Mouse (Mus musculus) CH12.LX (cell line): ENCODE results near the gene Scgb1a1. TPM values are rescaled to one million over a fixed set of nuclear protein-coding genes. Genes with fewer than 3 reads are reported as not detected.

Experiments used
- DNase-seq: peaks from one replicate; pipeline ENCODE4 v3.0.0-alpha.2; 2013; ENCODE audit errors: extremely low read depth
- H3K27ac ChIP-seq: 2 replicates; pipeline ENCODE4 v1.5.1; 2012; ENCODE audit warnings: low read depth, mild to moderate bottlenecking, control low read depth, moderate library complexity; ENCODE audit not compliant: insufficient read depth
- H3K27me3 ChIP-seq: replicated peaks from 2 replicates; pipeline ENCODE3; 2012; ENCODE audit warnings: inconsistent platforms
- H3K36me3 ChIP-seq, 2 experiments: replicated peaks in 1 of 2; 2 replicates each; pipeline versions ENCODE3 to v1.6.1; 2012; ENCODE audit warnings: inconsistent platforms in 1 of 2, low read length in 1 of 2, mild to moderate bottlenecking in 1 of 2, mixed read lengths in 1 of 2, moderate library complexity in 1 of 2; ENCODE audit not compliant: control insufficient read depth in 1 of 2, insufficient read depth in 1 of 2
- H3K4me1 ChIP-seq, 2 experiments: 2 replicates each; pipeline ENCODE4 v1.6.1; 2012; ENCODE audit warnings: inconsistent platforms in 1 of 2, moderate library complexity in 1 of 2; ENCODE audit not compliant: insufficient read depth in 2 of 2, control insufficient read depth in 1 of 2
- H3K4me2 ChIP-seq: 2 replicates; pipeline ENCODE4 v1.6.1; 2012; ENCODE audit warnings: low read depth, mild to moderate bottlenecking, control low read depth; ENCODE audit not compliant: poor library complexity, insufficient read depth, severe bottlenecking
- H3K4me3 ChIP-seq, 3 experiments: fragments of 150-350 bp in 1 of 3; sonication (generic) in 1 of 3; replicated peaks in 1 of 3; 2 replicates each; pipeline versions ENCODE3 to v1.5.1; 2011 to 2012; ENCODE audit warnings: low read depth in 2 of 3, low read length in 2 of 3, mild to moderate bottlenecking in 2 of 3, moderate library complexity in 2 of 3, control low read depth in 1 of 3, improper control_type of control experiment in 1 of 3, inconsistent platforms in 1 of 3, mixed read lengths in 1 of 3; ENCODE audit not compliant: poor library complexity in 1 of 3
- H3K79me2 ChIP-seq: replicated peaks from 2 replicates; pipeline ENCODE4 v1.6.1; 2012; ENCODE audit warnings: mild to moderate bottlenecking, moderate library complexity; ENCODE audit not compliant: control insufficient read depth, poor library complexity, insufficient read depth, severe bottlenecking; ENCODE audit errors: extremely low read depth
- H3K9ac ChIP-seq: 2 replicates; pipeline ENCODE4 v1.6.1; 2012; ENCODE audit warnings: low read depth, mild to moderate bottlenecking, control low read depth, moderate library complexity; ENCODE audit not compliant: insufficient read depth
- H3K9me3 ChIP-seq: replicated peaks from 2 replicates; pipeline ENCODE3; 2012; ENCODE audit warnings: low read length, inconsistent platforms, mixed read lengths
- BHLHE40 ChIP-seq: IDR thresholded peaks from 2 replicates; pipeline ENCODE4 v1.6.1; 2011; ENCODE audit warnings: mild to moderate bottlenecking, low read depth, low read length, improper control_type of control experiment
- E2F4 ChIP-seq: IDR thresholded peaks from 2 replicates; pipeline ENCODE4 v1.6.1; 2011; ENCODE audit warnings: low read depth, low read length, improper control_type of control experiment; ENCODE audit not compliant: insufficient replicate concordance
- ELF1 ChIP-seq: IDR thresholded peaks from 2 replicates; pipeline ENCODE4 v1.6.1; 2014; ENCODE audit warnings: low read depth, mild to moderate bottlenecking, inconsistent platforms, low read length, improper control_type of control experiment
- EP300 ChIP-seq: IDR thresholded peaks from 2 replicates; pipeline ENCODE4 v1.6.1; 2011; ENCODE audit warnings: low read length, improper control_type of control experiment
- GABPA ChIP-seq: IDR thresholded peaks from 2 replicates; pipeline ENCODE4 v1.6.1; 2012; ENCODE audit warnings: low read depth, low read length, improper control_type of control experiment, inconsistent platforms; ENCODE audit not compliant: insufficient replicate concordance
- HCFC1 ChIP-seq: IDR thresholded peaks from 2 replicates; pipeline ENCODE4 v1.6.1; 2012; ENCODE audit warnings: low read depth, mild to moderate bottlenecking, inconsistent platforms, low read length, improper control_type of control experiment
- IRF4 ChIP-seq: IDR thresholded peaks from 2 replicates; pipeline ENCODE4 v1.6.1; 2014; ENCODE audit warnings: low read depth, mild to moderate bottlenecking, inconsistent platforms, low read length, improper control_type of control experiment
- JUN ChIP-seq: IDR thresholded peaks from 2 replicates; pipeline ENCODE4 v1.6.1; 2011; ENCODE audit warnings: low read depth, mild to moderate bottlenecking, low read length, improper control_type of control experiment, moderate library complexity; ENCODE audit not compliant: insufficient read depth
- KAT2A ChIP-seq: IDR thresholded peaks from 2 replicates; pipeline ENCODE4 v1.6.1; 2012; ENCODE audit warnings: low read length, improper control_type of control experiment, inconsistent platforms; ENCODE audit not compliant: insufficient replicate concordance
- MAFK ChIP-seq: IDR thresholded peaks from 2 replicates; pipeline ENCODE4 v1.6.1; 2011; ENCODE audit warnings: low read length, improper control_type of control experiment; ENCODE audit not compliant: insufficient replicate concordance
- MAX ChIP-seq: IDR thresholded peaks from 2 replicates; pipeline ENCODE4 v1.6.1; 2011; ENCODE audit warnings: low read length, improper control_type of control experiment
- MAZ ChIP-seq: IDR thresholded peaks from 2 replicates; pipeline ENCODE4 v1.6.1; 2012; ENCODE audit warnings: low read depth, mild to moderate bottlenecking, inconsistent platforms, low read length, improper control_type of control experiment, moderate library complexity
- MEF2A ChIP-seq: IDR thresholded peaks from 2 replicates; pipeline ENCODE4 v1.6.1; 2014; ENCODE audit warnings: low read depth, mild to moderate bottlenecking, inconsistent platforms, low read length, improper control_type of control experiment, borderline replicate concordance
- MXI1 ChIP-seq: IDR thresholded peaks from 2 replicates; pipeline ENCODE4 v1.6.1; 2011; ENCODE audit warnings: mild to moderate bottlenecking, low read depth, low read length, improper control_type of control experiment
- NELFE ChIP-seq: IDR thresholded peaks from 2 replicates; pipeline ENCODE4 v1.6.1; 2011; ENCODE audit warnings: low read depth, low read length, improper control_type of control experiment
- NRF1 ChIP-seq: IDR thresholded peaks from 2 replicates; pipeline ENCODE4 v1.6.1; 2014; ENCODE audit warnings: low read depth, mild to moderate bottlenecking, inconsistent platforms, low read length, improper control_type of control experiment, moderate library complexity
- PAX5 ChIP-seq: IDR thresholded peaks from 2 replicates; pipeline ENCODE4 v1.6.1; 2012; ENCODE audit warnings: low read length, inconsistent platforms, mixed read lengths
- POLR2A ChIP-seq: IDR thresholded peaks from 2 replicates; pipeline ENCODE4 v1.6.1; 2011; ENCODE audit warnings: low read depth, mild to moderate bottlenecking, improper control_type of control experiment, low read length
- RCOR1 ChIP-seq: conservative IDR thresholded peaks from 2 replicates; pipeline ENCODE4 v1.6.1; 2012; ENCODE audit warnings: low read depth, mild to moderate bottlenecking, inconsistent platforms, low read length, improper control_type of control experiment
- USF1 ChIP-seq: IDR thresholded peaks from 2 replicates; pipeline ENCODE4 v1.6.1; 2014; ENCODE audit warnings: low read depth, mild to moderate bottlenecking, inconsistent platforms, low read length, improper control_type of control experiment
- ZC3H11A ChIP-seq: IDR thresholded peaks from 2 replicates; pipeline ENCODE4 v1.6.1; 2012; ENCODE audit warnings: low read depth, mild to moderate bottlenecking, inconsistent platforms, low read length, improper control_type of control experiment
- ZKSCAN1 ChIP-seq: IDR thresholded peaks from 2 replicates; pipeline ENCODE4 v1.6.1; 2012; ENCODE audit warnings: low read depth, inconsistent platforms, low read length, improper control_type of control experiment, borderline replicate concordance
- ZMIZ1 ChIP-seq: IDR thresholded peaks from 2 replicates; pipeline ENCODE4 v1.6.1; 2012; ENCODE audit warnings: low read depth, mild to moderate bottlenecking, inconsistent platforms, low read length, improper control_type of control experiment
- ZNF384 ChIP-seq: IDR thresholded peaks from 2 replicates; pipeline ENCODE4 v1.6.1; 2012; ENCODE audit warnings: low read depth, low read length, improper control_type of control experiment, inconsistent platforms
- dilution Hi-C: fragments of 300-500 bp; cut with MboI; formaldehyde crosslinking; loops from 2 replicates; pipeline ENCODE4 v1.14.3; 2020; ENCODE audit warnings: low sequenced_read_pairs; ENCODE audit not compliant: extremely low pct_unique_long_range_greater_than_20kb, extremely low pct_ligation_motif_present
- in situ Hi-C: fragments of 300-500 bp; cut with MboI; formaldehyde crosslinking; loops from 3 replicates; pipeline ENCODE4 v1.14.3; 2019; ENCODE audit warnings: low sequenced_read_pairs, low pct_ligation_motif_present, low pct_unique_long_range_greater_than_20kb, mixed read lengths
- polyA plus RNA-seq: library from polyadenylated mRNA; unstranded; fragments of >175 nt; gene quantifications from 2 replicates; pipeline ENCODE4 v1.2.1, GENCODE M21; 2012; ENCODE audit warnings: low read depth; ENCODE audit not compliant: insufficient read length
- total RNA-seq, 2 experiments: library from RNA; depleted of rRNA; stranded (reverse); fragments of 300-350 nt in 1 of 2; fragments of >200 nt in 1 of 2; gene quantifications; 2 replicates each; pipeline ENCODE4 v1.2.3; 2012 to 2014

Gene Scgb1a1
- total and polyA plus RNA-seq, 3 experiments = not detected

DNA sequence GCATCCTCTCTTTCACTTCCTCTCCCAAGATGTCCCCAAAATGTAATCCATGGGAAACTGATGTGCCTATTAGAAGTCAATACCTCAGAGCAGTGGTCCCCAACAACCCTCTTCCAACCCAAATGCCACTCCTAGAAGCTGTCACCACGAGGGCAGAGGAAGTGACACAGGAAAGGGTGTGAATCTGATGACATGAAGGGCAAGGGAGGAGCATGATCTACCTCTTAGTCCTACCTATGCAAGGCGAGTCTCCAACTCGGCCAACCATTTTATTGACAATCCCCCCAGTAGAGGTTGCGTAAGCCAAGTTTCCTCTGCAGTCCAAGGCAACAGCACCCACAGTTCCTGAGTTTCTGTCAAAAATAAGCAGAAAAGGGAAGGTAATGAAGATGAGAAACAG, 28.5 kb upstream of the Scgb1a1 start:
- dilution Hi-C loops (no loop called here), in situ Hi-C loops (loop anchor here (25.0 kb wide), 1 partner anchor 379 kb away; the partner anchor contains the start of genes 1700092M07Rik, Stx5a and Wdr74)
- Histone ChIP-seq H3K4me2 (no peak overlapping the region), H3K9ac (no peak overlapping the region), H3K4me1 (0 out of 4 replicates have a peak, but pooled peaks cover 0 to 3% of the 10 kb centered on the region in 2 experiments), H3K9me3 (no peaks in the 10 kb centered on the region), H3K4me3 (no peak overlapping the region), H3K36me3 (peaks cover 48 to 75% of the 10 kb centered on the region in 2 experiments), H3K27me3 (no peaks in the 10 kb centered on the region), H3K27ac (no peak overlapping the region), H3K79me2 (no peaks in the 10 kb centered on the region)
- DNase-seq = no peak
- TF ChIP-seq ZNF384 = no peak

GRCm38 (mm10) chr19:9112043-9112442, 24.3 kb upstream of the Scgb1a1 start:
- peaks cover 0 to 20% of the 10 kb centered on the region in 2 experiments; a peak in 2 of 4 replicates for H3K4me1 ChIP-seq

DNA sequence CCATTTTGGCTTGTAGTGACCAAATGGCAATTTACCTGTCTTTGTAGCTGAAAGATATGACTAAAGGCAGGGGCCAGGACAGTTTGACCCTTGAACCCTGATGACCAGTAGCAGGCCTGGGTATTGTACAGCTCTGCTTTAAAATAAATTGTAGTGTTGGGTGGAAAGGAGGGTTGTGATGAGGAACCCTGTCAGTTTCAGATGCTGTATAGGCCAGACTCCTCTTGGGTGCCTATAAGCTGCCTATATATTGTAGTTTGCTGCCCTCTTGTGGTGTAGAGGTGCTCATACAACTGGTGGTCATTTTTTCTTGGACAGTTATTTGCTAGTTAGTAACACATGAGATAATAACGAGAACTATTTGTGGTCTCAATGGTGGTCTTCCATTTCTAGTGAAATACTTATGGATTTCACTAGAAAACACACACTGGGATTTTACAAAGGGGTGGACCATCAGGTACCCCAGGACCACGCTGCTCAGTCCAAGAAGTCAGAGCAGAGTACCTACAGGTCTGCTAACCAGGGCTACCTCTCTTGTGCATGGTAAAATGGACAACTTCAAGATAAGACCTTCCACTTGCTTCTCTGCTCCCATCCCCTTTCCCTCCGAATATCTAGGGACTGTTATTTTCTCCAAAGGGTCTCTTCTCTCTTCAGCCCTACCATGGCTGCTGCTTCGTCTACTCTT, 22.6 kb upstream of the Scgb1a1 start:
- Histone ChIP-seq H3K9ac (no peak overlapping the region), H3K27me3 (no peaks in the 10 kb centered on the region), H3K79me2 (no peaks in the 10 kb centered on the region), H3K4me1 (peaks cover 0 to 22% of the 10 kb centered on the region in 2 experiments; a peak in 2 of 4 replicates), H3K27ac (no peak overlapping the region), H3K4me3 (no peak overlapping the region), H3K36me3 (peaks cover 22 to 38% of the 10 kb centered on the region in 2 experiments), H3K9me3 (no peaks in the 10 kb centered on the region), H3K4me2 (no peak overlapping the region)
- dilution Hi-C loops (no loop called here), in situ Hi-C loops (loop anchor here (25.0 kb wide), 1 partner anchor 373 kb away; the partner anchor contains the start of genes 1700092M07Rik, Stx5a and Wdr74)
- DNase-seq = peak; percentile 82
- TF ChIP-seq POLR2A = no peak
- TF ChIP-seq ZMIZ1 = no peak
- TF ChIP-seq KAT2A = no peak
- TF ChIP-seq MXI1 = no peak
- peak; percentile 45; the same call in 1 of the 2 replicates for TF ChIP-seq IRF4
- no peak for TF ChIP-seq PAX5
- no peak for TF ChIP-seq BHLHE40
- TF ChIP-seq MAFK = 0 out of 2 replicates have a peak, but pooled peaks have one; percentile 42
- TF ChIP-seq E2F4 = no peak
- TF ChIP-seq JUN = no peak
- peak; percentile 54 for TF ChIP-seq ZNF384
- TF ChIP-seq ZC3H11A = peak; percentile 87
- TF ChIP-seq ELF1 = no peak
- TF ChIP-seq EP300 = no peak
- TF ChIP-seq ZKSCAN1 = no peak
- TF ChIP-seq RCOR1 = no peak
- TF ChIP-seq NRF1 = no peak
- TF ChIP-seq USF1 = no peak

More at GRCm38 (mm10) chr19:9112043-9112442, 24.3 kb upstream of the Scgb1a1 start:
- H3K4me3 ChIP-seq = no peak overlapping the region
- in situ Hi-C loops = loop anchor here (25.0 kb wide), 1 partner anchor 375 kb away; the partner anchor contains the start of genes 1700092M07Rik, Stx5a and Wdr74
- no peaks in the 10 kb centered on the region for H3K27me3 ChIP-seq
- TF ChIP-seq ELF1 (no peak), HCFC1 (no peak), MAX (no peak), MAFK (no peak), MAZ (no peak), ZKSCAN1 (no peak), NRF1 (no peak), RCOR1 (no peak), GABPA (no peak), MEF2A (no peak), NELFE (no peak), KAT2A (no peak), ZMIZ1 (no peak), BHLHE40 (no peak), ZC3H11A (no peak)
- TF ChIP-seq, all 38 proteins: peak for 0
- Histone ChIP-seq H3K36me3 (peaks cover 34 to 56% of the 10 kb centered on the region in 2 experiments), H3K9ac (no peak overlapping the region), H3K79me2 (no peaks in the 10 kb centered on the region), H3K27ac (no peak overlapping the region), H3K9me3 (no peaks in the 10 kb centered on the region), H3K4me2 (no peak overlapping the region)
- DNase-seq = no peak
- dilution Hi-C loops = no loop called here
